Mouse (Mus musculus) spleen, adult 2 months (tissue): ENCODE measurements around the gene Ssh2.

Experiments used
- CTCF ChIP-seq: fragments of 200-500 bp; IDR thresholded peaks from 2 replicates; pipeline ENCODE4 v1.5.1; 2011; ENCODE audit warnings: mild to moderate bottlenecking, inconsistent platforms; ENCODE audit not compliant: insufficient read depth, insufficient read length, insufficient replicate concordance; ENCODE audit errors: extremely low read depth
- POLR2A ChIP-seq: fragments of 200-500 bp; IDR thresholded peaks from 2 replicates; pipeline ENCODE4 v1.6.1; 2011; ENCODE audit warnings: low read depth, low read length, inconsistent platforms

GRCm38 (mm10) chr11:77504377-77504776 lies 288.3 kb downstream of the Ssh2 start:
- no peak for TF ChIP-seq POLR2A
- TF ChIP-seq CTCF: no peak
